Mouse (Mus musculus): ENCODE measurements around the gene Tmem198. TPM values are rescaled to one million over a fixed set of nuclear protein-coding genes. Genes with fewer than 3 reads are reported as not detected.

Tmem198 gene
- polyA plus RNA-seq, 1 experiment, result 3.6 TPM

DNA sequence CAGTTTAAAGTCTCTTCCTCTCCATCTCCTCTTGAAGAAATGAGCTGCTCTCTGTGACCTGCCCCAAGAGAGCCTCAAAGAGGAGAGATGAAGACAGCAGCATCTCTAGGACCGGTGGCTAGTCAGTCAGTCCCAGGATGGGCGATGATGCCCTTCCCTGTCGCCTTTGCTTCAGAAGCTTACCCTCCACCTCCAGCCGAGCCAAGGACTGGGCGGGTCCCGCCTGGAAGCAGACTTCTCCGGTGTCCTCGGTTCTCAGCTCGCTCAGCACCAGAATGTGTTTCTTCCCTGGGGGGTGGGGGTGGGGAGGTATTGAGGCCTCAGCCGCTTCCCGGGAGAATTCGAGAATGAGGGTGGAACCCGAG, 7.7 kb downstream of the Tmem198 start:
- Histone ChIP-seq H3K27ac (ENCODE audit: insufficient read depth, low read depth, low read length) (no peak overlapping the region), H3K4me3 (ENCODE audit: low read depth, low read length) (peak overlapping the region; percentile 69), H3K36me3 (ENCODE audit: control insufficient read depth, insufficient read depth, low read length) (no peaks in the 10 kb centered on the region), H3K27me3 (ENCODE audit: control insufficient read depth, insufficient read depth, low read length) (peaks cover 14% of the 10 kb centered on the region; the same call in 1 of the 2 replicates), H3K4me1 (ENCODE audit: control insufficient read depth, insufficient read depth, insufficient read length, low read length) (peaks cover 7% of the 10 kb centered on the region)
- 5% methylated on average over 13 of the region's 13 CpGs for WGBS
- TF ChIP-seq POLR2A (IDR thresholded peaks at IDR 0.05; ENCODE audit: low read depth, low read length), result no peak
- no peak for TF ChIP-seq CTCF (IDR thresholded peaks at IDR 0.05; ENCODE audit: extremely low read depth, insufficient read length, insufficient replicate concordance, low read depth, low read length)

DNA sequence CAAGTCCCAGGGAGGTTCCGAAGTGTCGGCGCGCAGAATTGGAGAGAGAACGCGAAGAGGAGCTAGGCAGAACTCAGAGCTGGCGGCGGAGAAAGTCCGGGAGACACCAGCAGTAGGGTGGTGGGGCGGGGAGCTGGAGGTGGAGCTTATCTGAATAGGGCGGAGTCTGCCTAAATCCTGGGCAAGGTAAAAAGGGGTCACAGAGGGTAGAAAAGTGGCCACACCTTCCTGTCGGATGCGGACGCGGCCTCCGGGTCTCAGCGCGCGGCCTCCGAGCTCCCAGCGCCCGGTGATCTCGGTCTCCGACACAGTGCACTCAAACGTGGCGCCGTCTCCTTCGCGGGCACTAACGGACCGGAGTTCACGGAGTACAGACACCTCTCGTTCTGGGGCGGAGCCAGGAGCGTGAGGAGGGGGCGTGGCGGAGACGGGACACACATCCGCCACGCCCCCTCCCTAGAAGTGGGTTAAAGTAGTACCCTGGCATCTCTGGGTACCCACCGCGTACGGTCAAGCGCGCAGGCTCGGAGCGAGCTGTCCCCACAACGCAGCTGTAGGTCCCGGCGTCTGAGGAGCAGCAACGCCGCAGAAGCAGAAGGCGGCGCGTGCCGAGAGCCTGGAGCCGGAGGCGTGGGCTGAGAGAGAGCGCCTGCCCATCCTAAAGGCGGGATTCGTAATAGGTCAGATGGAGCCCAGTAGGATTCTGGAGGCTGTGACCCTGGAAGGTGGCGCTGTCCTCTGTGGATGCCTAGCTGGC, 8.3 kb downstream of the Tmem198 start:
- Histone ChIP-seq H3K27me3 (ENCODE audit: control insufficient read depth, insufficient read depth, low read length) (peaks cover 14% of the 10 kb centered on the region; the same call in 1 of the 2 replicates), H3K36me3 (ENCODE audit: control insufficient read depth, insufficient read depth, low read length) (no peaks in the 10 kb centered on the region), H3K4me3 (ENCODE audit: low read depth, low read length) (peak overlapping the region; percentile 69), H3K4me1 (ENCODE audit: control insufficient read depth, insufficient read depth, insufficient read length, low read length) (peaks cover 7% of the 10 kb centered on the region), H3K27ac (ENCODE audit: insufficient read depth, low read depth, low read length) (no peak overlapping the region)
- WGBS, result 1% methylated on average over 62 of the region's 62 CpGs
- TF ChIP-seq CTCF (IDR thresholded peaks at IDR 0.05; ENCODE audit: extremely low read depth, insufficient read length, insufficient replicate concordance, low read depth, low read length), result no peak

DNA sequence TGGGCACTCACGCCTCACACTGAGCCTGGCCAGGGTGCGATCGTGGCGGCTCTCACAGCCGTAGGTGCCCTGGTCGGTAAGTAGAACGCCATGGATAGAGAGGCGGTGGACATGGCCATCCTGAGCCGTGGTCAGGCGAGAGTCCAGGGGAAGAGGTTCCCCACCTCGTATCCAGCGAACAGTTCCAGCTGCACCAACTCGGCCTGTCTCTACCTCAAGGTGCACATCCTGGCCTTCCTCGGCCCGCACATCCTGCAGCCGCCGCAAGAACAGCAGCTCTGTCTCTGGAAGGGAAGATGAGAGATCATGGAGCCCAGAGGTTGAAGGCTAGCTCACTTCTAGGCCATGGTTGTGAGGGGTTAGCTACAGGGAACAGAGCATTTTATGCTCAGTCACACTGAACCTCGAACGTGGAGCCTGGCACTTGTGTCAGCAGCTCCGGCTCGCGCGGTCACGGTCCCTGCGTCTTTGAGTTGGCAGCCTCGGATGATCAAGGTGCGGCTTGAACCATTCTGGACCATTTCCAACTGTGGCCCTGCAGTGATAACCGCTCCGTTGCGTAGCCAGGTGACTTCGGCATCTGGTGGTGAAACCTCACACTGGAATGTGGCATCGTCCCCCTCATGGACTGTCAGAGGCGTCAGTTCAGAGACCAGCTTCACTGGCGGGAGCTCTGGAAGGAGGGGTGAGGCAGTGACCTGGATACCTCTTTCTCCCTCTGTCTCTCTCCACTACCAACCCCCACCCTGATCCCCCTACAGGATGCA, 11.6 kb downstream of the Tmem198 start:
- Histone ChIP-seq H3K27ac (ENCODE audit: insufficient read depth, low read depth, low read length) (no peak overlapping the region), H3K27me3 (ENCODE audit: control insufficient read depth, insufficient read depth, low read length) (peaks cover 12% of the 10 kb centered on the region; the same call in 1 of the 2 replicates), H3K4me3 (ENCODE audit: low read depth, low read length) (no peak overlapping the region), H3K36me3 (ENCODE audit: control insufficient read depth, insufficient read depth, low read length) (no peaks in the 10 kb centered on the region), H3K4me1 (ENCODE audit: control insufficient read depth, insufficient read depth, insufficient read length, low read length) (peaks cover 7% of the 10 kb centered on the region)
- 88% methylated on average over 34 of the region's 34 CpGs for WGBS
- TF ChIP-seq CTCF (IDR thresholded peaks at IDR 0.05; ENCODE audit: extremely low read depth, insufficient read length, insufficient replicate concordance, low read depth, low read length) (no peak), POLR2A (IDR thresholded peaks at IDR 0.05; ENCODE audit: low read depth, low read length) (no peak)

DNA sequence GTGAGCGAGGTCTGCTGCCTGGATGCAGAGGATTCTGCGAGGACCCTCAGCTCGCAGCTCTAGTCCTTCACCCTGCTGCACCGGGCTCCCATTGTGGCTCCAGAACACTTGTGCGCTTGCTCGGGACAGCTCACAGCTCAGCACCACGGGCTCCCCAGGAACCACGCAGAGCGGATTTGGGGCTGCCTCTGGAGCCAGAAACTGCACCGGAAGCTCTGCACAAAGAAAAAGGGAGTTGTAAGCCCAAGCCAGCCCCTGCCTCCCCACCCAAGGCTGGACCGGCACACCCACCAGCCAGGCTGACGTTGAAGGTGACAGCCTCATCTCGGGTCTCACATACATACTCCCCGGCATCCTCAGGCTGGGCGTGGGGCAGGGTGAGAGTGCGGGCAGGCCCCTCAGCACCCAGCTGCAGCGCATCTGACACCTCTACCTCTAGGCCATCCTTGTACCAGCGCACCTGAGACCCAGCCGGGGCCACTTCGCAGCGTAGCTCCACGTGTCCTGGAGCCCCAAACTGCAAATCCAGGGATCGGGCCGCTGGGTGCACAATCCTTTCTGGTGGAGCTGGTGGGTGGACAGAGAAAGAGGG, 13.3 kb downstream of the Tmem198 start:
- 76% methylated on average over 24 of the region's 24 CpGs for WGBS
- Histone ChIP-seq H3K36me3 (ENCODE audit: control insufficient read depth, insufficient read depth, low read length) (no peaks in the 10 kb centered on the region), H3K4me3 (ENCODE audit: low read depth, low read length) (no peak overlapping the region), H3K4me1 (ENCODE audit: control insufficient read depth, insufficient read depth, insufficient read length, low read length) (no peaks in the 10 kb centered on the region; the same call in 1 of the 2 replicates), H3K27ac (ENCODE audit: insufficient read depth, low read depth, low read length) (no peak overlapping the region), H3K27me3 (ENCODE audit: control insufficient read depth, insufficient read depth, low read length) (peaks cover 5% of the 10 kb centered on the region; the same call in 1 of the 2 replicates)
- TF ChIP-seq CTCF (IDR thresholded peaks at IDR 0.05; ENCODE audit: extremely low read depth, insufficient read length, insufficient replicate concordance, low read depth, low read length) (no peak), POLR2A (IDR thresholded peaks at IDR 0.05; ENCODE audit: low read depth, low read length) (no peak)

DNA sequence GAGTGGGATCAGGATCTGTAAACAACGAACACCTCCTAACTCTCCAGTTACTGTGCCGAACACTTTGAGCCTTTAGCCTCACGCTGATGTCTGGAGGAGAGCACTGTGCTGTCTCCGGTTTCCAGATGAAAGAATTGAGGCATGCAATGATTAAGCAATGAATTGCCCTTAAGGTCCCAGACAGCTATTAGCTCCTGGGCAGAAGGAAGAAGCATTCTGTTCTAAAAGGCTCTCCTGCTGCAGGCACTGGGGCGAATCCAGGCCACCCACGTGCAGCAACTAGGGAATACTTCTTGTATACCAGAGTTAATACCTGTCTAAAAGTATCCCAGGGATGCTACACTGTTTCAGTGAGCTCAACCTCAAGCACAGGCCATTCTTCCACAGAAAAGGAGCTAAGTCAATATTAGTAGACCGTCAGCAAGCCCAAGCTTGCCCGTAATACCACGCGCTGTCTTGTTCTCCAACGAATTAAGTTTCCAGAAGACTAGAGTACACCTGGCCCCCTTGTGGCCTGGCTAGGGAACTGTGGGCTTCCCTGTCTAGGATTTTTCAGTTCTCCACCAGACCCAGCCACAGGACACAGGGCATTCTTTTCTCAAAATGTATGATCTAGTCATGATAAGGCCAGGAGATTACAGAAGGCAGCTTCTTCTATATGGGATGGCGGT, 15.7 kb downstream of the Tmem198 start:
- Histone ChIP-seq H3K4me3 (ENCODE audit: low read depth, low read length) (no peak overlapping the region), H3K4me1 (ENCODE audit: control insufficient read depth, insufficient read depth, insufficient read length, low read length) (no peaks in the 10 kb centered on the region), H3K36me3 (ENCODE audit: control insufficient read depth, insufficient read depth, low read length) (no peaks in the 10 kb centered on the region), H3K27ac (ENCODE audit: insufficient read depth, low read depth, low read length) (no peak overlapping the region), H3K27me3 (ENCODE audit: control insufficient read depth, insufficient read depth, low read length) (no peaks in the 10 kb centered on the region)
- 56% methylated on average over 12 of the region's 12 CpGs for WGBS
- TF ChIP-seq POLR2A (IDR thresholded peaks at IDR 0.05; ENCODE audit: low read depth, low read length) (no peak), CTCF (IDR thresholded peaks at IDR 0.05; ENCODE audit: extremely low read depth, insufficient read length, insufficient replicate concordance, low read depth, low read length) (peak; percentile 73; the same call in 1 of the 2 replicates)

DNA sequence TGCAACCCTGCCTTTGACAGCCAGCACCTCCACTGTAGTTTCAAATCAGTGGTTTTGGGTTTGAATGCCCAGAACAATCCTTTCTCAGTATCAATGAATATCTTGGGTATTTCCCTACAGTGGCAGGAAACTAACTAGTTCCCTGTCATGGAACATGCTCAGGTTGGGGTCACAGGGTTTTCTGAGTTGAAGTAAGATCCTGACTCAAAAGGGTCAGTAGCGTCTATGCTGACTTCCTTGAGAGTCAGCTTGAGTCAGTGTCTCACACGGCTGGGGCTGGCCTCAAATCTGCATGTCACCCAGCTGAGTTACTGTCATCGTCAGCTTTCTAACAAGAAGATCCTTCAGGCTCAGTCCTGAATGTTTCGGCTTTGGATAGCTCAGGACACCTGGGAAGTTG, 19.6 kb downstream of the Tmem198 start:
- H3K27ac ChIP-seq (ENCODE audit: insufficient read depth, low read depth, low read length), result no peak overlapping the region
- no peak for TF ChIP-seq POLR2A (IDR thresholded peaks at IDR 0.05; ENCODE audit: low read depth, low read length)
- TF ChIP-seq CTCF (IDR thresholded peaks at IDR 0.05; ENCODE audit: extremely low read depth, insufficient read length, insufficient replicate concordance, low read depth, low read length), result no peak
- H3K27me3 ChIP-seq (ENCODE audit: control insufficient read depth, insufficient read depth, low read length), result no peaks in the 10 kb centered on the region
- no peak overlapping the region for H3K4me3 ChIP-seq (ENCODE audit: low read depth, low read length)
- H3K4me1 ChIP-seq (ENCODE audit: control insufficient read depth, insufficient read depth, insufficient read length, low read length), result no peaks in the 10 kb centered on the region
- WGBS, result 82% methylated on average over 4 of the region's 4 CpGs
- H3K36me3 ChIP-seq (ENCODE audit: control insufficient read depth, insufficient read depth, low read length), result no peaks in the 10 kb centered on the region
